Mouse (Mus musculus): Measurements from ENCODE around the gene Gnb5.

- TF ChIP-seq CTCF (IDR thresholded peaks at IDR 0.05; ENCODE audit: control insufficient read depth, insufficient read depth, insufficient replicate concordance, low read depth, low read length), result no peak
- no peak for TF ChIP-seq POLR2A (IDR thresholded peaks at IDR 0.05; ENCODE audit: control insufficient read depth, low read depth, low read length)
These were observed 31.9 kb downstream of the Gnb5 start for GRCm38 (mm10) chr9:75338016-75338415.
